Mouse (Mus musculus): Measurements from ENCODE around the gene Cnot4. TPM values are rescaled to one million over a fixed set of nuclear protein-coding genes. Genes with fewer than 3 reads are reported as not detected.

Cnot4 gene
- polyA plus RNA-seq, 1 experiment from 2014 or later: 18.1 TPM

- Histone ChIP-seq H3K4me3 (ENCODE audit: low read length) (peak overlapping the region; percentile 48; the same call in 1 of the 2 replicates), H3K9me3 (replicated peaks; ENCODE audit: control insufficient read depth, low read length) (no peaks in the 10 kb centered on the region), H3K4me2 (ENCODE audit: low read depth, low read length) (peak overlapping the region; percentile 77), H3K27ac (ENCODE audit: low read length) (no peak overlapping the region), H3K4me1 (ENCODE audit: control insufficient read depth, insufficient read depth, low read length) (peaks cover 4% of the 10 kb centered on the region; the same call in 1 of the 2 replicates), H3K27me3 (ENCODE audit: control insufficient read depth, insufficient read depth, low read length) (no peaks in the 10 kb centered on the region; the same call in 1 of the 2 replicates), H3K36me3 (ENCODE audit: control insufficient read depth, insufficient read depth) (no peaks in the 10 kb centered on the region), H3K9ac (ENCODE audit: low read length) (no peak overlapping the region)
- WGBS: 29% methylated on average over 5 of the region's 5 CpGs
- ATAC-seq (replicated peaks; ENCODE audit: extremely low read depth, insufficient read depth, low FRiP score): no peak
These were observed 138.8 kb downstream of the Cnot4 start for GRCm38 (mm10) chr6:34994692-34995091.

- no peaks in the 10 kb centered on the region for H3K9me3 ChIP-seq (replicated peaks; ENCODE audit: control insufficient read depth, low read length)
- no peak overlapping the region for H3K9ac ChIP-seq (ENCODE audit: low read length)
- peaks cover 5% of the 10 kb centered on the region; the same call in 1 of the 2 replicates for H3K4me1 ChIP-seq (ENCODE audit: control insufficient read depth, insufficient read depth, low read length)
- ATAC-seq (replicated peaks; ENCODE audit: extremely low read depth, insufficient read depth, low FRiP score): no peak
- no peak overlapping the region for H3K4me2 ChIP-seq (ENCODE audit: low read depth, low read length)
- H3K27me3 ChIP-seq (ENCODE audit: control insufficient read depth, insufficient read depth, low read length): no peaks in the 10 kb centered on the region
- H3K27ac ChIP-seq (ENCODE audit: low read length): no peak overlapping the region
- WGBS: 66% methylated on average over 6 of the region's 6 CpGs
- no peak overlapping the region for H3K4me3 ChIP-seq (ENCODE audit: low read length)
- no peaks in the 10 kb centered on the region for H3K36me3 ChIP-seq (ENCODE audit: control insufficient read depth, insufficient read depth)
These were observed 144.3 kb downstream of the Cnot4 start for GRCm38 (mm10) chr6:34989263-34989662.

- Histone ChIP-seq H3K27ac (ENCODE audit: low read length) (no peak within 1 kb of the TSS), H3K4me1 (ENCODE audit: control insufficient read depth, insufficient read depth, low read length) (peaks cover 5% of the 10 kb centered on the region; the same call in 1 of the 2 replicates), H3K4me2 (ENCODE audit: low read depth, low read length) (peak within 1 kb of the TSS; percentile 41), H3K27me3 (ENCODE audit: control insufficient read depth, insufficient read depth, low read length) (no peaks in the 10 kb centered on the region), H3K36me3 (ENCODE audit: control insufficient read depth, insufficient read depth) (no peaks in the 10 kb centered on the region), H3K9ac (ENCODE audit: low read length) (no peak within 1 kb of the TSS), H3K4me3 (ENCODE audit: low read length) (no peak within 1 kb of the TSS), H3K9me3 (replicated peaks; ENCODE audit: control insufficient read depth, low read length) (no peaks in the 10 kb centered on the region)
- 14% methylated on average over 20 of the region's 20 CpGs for WGBS
- no peak; the same call in 1 of the 2 replicates for ATAC-seq (replicated peaks; ENCODE audit: extremely low read depth, insufficient read depth, low FRiP score)
These were observed 145.3 kb downstream of the Cnot4 start, which contains the start of gene Slc23a4 for GRCm38 (mm10) chr6:34988081-34988761. TSS of gene Slc23a4 (minus strand) at chr6:34988404.

GRCm38 (mm10) chr6:34987085-34987645 lies 146.4 kb downstream of the Cnot4 start:
- Histone ChIP-seq H3K27me3 (ENCODE audit: control insufficient read depth, insufficient read depth, low read length) (no peaks in the 10 kb centered on the region), H3K4me1 (ENCODE audit: control insufficient read depth, insufficient read depth, low read length) (peaks cover 5% of the 10 kb centered on the region; the same call in 1 of the 2 replicates), H3K9ac (ENCODE audit: low read length) (no peak overlapping the region), H3K9me3 (replicated peaks; ENCODE audit: control insufficient read depth, low read length) (no peaks in the 10 kb centered on the region), H3K4me2 (ENCODE audit: low read depth, low read length) (no peak overlapping the region), H3K36me3 (ENCODE audit: control insufficient read depth, insufficient read depth) (no peaks in the 10 kb centered on the region), H3K4me3 (ENCODE audit: low read length) (no peak overlapping the region), H3K27ac (ENCODE audit: low read length) (no peak overlapping the region)
- ATAC-seq (replicated peaks; ENCODE audit: extremely low read depth, insufficient read depth, low FRiP score): no peak
- WGBS: 66% methylated on average over 12 of the region's 12 CpGs

GRCm38 (mm10) chr6:34980661-34981060 lies 152.9 kb downstream of the Cnot4 start:
- no peak for ATAC-seq (replicated peaks; ENCODE audit: extremely low read depth, insufficient read depth, low FRiP score)
- no peaks in the 10 kb centered on the region for H3K27me3 ChIP-seq (ENCODE audit: control insufficient read depth, insufficient read depth, low read length)
- no peak overlapping the region for H3K27ac ChIP-seq (ENCODE audit: low read length)
- no peaks in the 10 kb centered on the region for H3K36me3 ChIP-seq (ENCODE audit: control insufficient read depth, insufficient read depth)
- 62% methylated on average over 9 of the region's 9 CpGs for WGBS
- H3K4me3 ChIP-seq (ENCODE audit: low read length): no peak overlapping the region
- H3K4me1 ChIP-seq (ENCODE audit: control insufficient read depth, insufficient read depth, low read length): no peaks in the 10 kb centered on the region
- H3K9me3 ChIP-seq (replicated peaks; ENCODE audit: control insufficient read depth, low read length): no peaks in the 10 kb centered on the region
- H3K9ac ChIP-seq (ENCODE audit: low read length): no peak overlapping the region
- H3K4me2 ChIP-seq (ENCODE audit: low read depth, low read length): no peak overlapping the region

- Histone ChIP-seq H3K4me1 (ENCODE audit: control insufficient read depth, insufficient read depth, low read length) (no peaks in the 10 kb centered on the region), H3K4me2 (ENCODE audit: low read depth, low read length) (no peak overlapping the region), H3K9ac (ENCODE audit: low read length) (no peak overlapping the region), H3K4me3 (ENCODE audit: low read length) (no peak overlapping the region), H3K9me3 (replicated peaks; ENCODE audit: control insufficient read depth, low read length) (no peaks in the 10 kb centered on the region), H3K36me3 (ENCODE audit: control insufficient read depth, insufficient read depth) (no peaks in the 10 kb centered on the region), H3K27ac (ENCODE audit: low read length) (no peak overlapping the region), H3K27me3 (ENCODE audit: control insufficient read depth, insufficient read depth, low read length) (no peaks in the 10 kb centered on the region)
- no peak for ATAC-seq (replicated peaks; ENCODE audit: extremely low read depth, insufficient read depth, low FRiP score)
- 84% methylated on average over 3 of the region's 3 CpGs for WGBS
These were observed 154.2 kb downstream of the Cnot4 start for GRCm38 (mm10) chr6:34979291-34979690.

Other genes with a start within 250 kb of the Cnot4 start
- gene Wdr91, start 222.8 kb downstream of the Cnot4 start, polyA plus RNA-seq (2015; fragmentation: Nextera tagmentation; extraction: Ambion mirVana): 8.3 and 9.5 TPM in 2 replicates
- 0.30 TPM in 1 of 2 replicates, not detected in the other for gene Stra8, start 213.6 kb downstream of the Cnot4 start, polyA plus RNA-seq (2015; fragmentation: Nextera tagmentation; extraction: Ambion mirVana)
- gene Slc23a4, start 145.3 kb downstream of the Cnot4 start, polyA plus RNA-seq (2015; fragmentation: Nextera tagmentation; extraction: Ambion mirVana): 0.79 and 1.7 TPM in 2 replicates
- 23.0 and 24.4 TPM in 2 replicates for gene Nup205, start 43.7 kb upstream of the Cnot4 start, polyA plus RNA-seq (2015; fragmentation: Nextera tagmentation; extraction: Ambion mirVana)
- 0.50 and 0.54 TPM in 2 replicates for gene Slc13a4, start 174.4 kb upstream of the Cnot4 start, polyA plus RNA-seq (2015; fragmentation: Nextera tagmentation; extraction: Ambion mirVana)
- gene Fam180a, start 192.4 kb upstream of the Cnot4 start, polyA plus RNA-seq (2015; fragmentation: Nextera tagmentation; extraction: Ambion mirVana): 1.2 and 1.3 TPM in 2 replicates